Mouse (Mus musculus) fat pad, adult 2 months (tissue): ENCODE measurements around the gene 6430571L13Rik.
"Not testable (repeated sequence)": the region's sequence is repeated elsewhere in the genome, so short reads cannot be mapped to it uniquely, and the experiment has no call there.

Experiments
- DNase-seq: peaks from one replicate; pipeline ENCODE4 v3.0.0-alpha.2; 2011; ENCODE audit warnings: low read depth, low spot score; ENCODE audit errors: extremely low read depth

Gene 6430571L13Rik

DNA sequence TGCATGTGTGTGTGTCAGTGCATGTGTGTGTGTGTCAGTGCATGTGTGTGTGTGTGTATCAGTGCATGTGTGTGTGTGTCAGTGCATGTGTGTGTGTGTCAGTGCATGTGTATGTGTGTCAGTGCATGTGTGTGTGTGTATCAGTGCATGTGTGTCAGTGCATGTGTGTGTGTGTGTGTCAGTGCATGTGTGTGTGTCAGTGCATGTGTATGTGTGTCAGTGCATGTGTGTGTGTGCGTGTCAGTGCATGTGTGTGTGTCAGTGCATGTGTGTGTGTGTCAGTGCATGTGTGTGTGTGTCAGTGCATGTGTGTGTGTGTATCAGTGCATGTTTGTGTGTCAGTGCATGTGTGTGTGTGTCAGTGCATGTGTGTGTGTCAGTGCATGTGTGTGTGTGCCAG lies 33.7 kb upstream of the 6430571L13Rik start:
- DNase-seq = not testable (repeated sequence)

DNA sequence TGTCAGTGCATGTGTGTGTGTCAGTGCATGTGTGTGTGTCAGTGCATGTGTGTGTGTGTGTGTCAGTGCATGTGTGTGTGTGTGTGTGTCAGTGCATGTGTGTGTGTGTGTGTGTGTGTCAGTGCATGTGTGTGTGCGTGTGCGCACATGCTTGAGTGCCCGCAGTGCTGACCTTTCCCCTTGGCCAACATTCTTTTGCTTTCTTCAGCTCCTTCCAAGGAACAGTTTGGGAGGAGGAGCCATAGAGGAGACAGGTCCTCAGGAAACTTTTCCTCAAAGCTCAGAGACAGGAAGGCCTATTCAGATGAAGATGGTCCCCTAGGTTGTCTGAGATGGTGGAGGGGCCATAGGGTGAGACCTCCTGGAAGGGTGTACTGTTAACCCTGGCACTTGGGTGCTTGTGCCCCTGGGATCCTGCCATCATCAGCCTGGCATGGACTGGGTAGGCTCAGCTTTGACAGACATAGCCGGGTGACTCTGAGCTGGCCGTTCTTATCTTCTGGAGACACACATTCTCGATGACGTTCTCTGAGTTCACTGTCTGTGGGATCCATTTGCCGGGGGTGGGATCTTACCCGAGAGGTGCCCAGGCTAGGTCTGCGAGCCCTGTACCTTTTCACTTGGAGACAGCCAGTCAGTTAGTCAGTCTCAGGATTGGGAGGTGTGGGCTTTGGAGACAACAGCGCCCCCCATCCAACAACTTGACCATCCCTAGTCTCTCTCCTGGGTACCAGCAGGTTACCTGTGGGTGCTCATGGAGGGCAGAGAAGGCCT lies 33.1 kb upstream of the 6430571L13Rik start:
- no peak for DNase-seq

DNA sequence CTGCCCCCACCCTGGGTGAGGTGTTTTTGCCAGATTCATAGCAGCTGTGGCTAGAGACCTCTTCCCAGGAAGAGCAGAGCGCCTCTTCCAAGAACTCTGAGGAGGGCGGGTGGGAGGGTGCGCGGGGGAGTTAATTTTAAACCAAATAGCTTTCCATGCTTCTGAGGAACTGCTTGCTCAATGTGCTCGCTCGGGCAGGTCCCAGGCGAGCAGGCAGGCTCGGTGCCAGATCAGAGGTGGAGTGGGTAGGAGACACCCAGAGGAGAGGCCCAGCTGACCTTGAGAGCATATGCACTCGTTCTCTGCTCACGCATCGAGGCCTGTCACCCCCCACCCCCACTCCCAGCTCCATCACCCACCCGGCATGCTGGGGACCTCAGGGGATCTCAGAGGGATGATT lies 32.5 kb upstream of the 6430571L13Rik start:
- no peak for DNase-seq

DNA sequence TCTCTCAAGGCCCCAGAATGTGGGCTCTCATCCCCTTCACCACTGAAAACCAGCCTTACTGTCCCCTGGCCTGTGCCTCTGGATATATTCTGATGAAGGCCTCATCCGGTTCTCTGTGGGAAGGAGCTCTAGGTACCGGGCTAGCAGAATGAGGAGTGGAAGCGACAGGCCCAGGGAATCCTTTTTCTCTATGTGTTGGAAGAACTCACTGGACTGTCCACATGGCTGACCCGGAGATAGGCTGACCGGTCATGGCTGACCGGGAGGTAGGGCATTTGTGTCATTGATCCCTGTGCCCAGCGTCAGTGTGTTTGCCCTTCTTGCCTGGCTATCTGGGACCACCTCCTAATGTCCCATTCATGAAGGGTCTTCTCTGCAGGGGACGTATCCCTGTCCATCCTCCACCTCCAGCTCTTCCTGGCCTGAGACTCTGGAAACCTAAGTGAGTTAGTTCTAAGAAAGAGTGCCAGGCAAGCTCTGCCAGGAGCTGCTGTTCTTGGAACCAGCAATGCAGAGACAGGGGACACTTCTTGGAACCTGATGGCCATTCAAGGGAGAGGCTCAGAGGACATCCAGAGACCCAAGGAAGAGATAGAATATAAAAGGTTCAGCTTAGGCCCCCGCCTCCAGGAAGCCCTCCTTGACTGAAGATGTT lies 31.9 kb upstream of the 6430571L13Rik start:
- no peak for DNase-seq

DNA sequence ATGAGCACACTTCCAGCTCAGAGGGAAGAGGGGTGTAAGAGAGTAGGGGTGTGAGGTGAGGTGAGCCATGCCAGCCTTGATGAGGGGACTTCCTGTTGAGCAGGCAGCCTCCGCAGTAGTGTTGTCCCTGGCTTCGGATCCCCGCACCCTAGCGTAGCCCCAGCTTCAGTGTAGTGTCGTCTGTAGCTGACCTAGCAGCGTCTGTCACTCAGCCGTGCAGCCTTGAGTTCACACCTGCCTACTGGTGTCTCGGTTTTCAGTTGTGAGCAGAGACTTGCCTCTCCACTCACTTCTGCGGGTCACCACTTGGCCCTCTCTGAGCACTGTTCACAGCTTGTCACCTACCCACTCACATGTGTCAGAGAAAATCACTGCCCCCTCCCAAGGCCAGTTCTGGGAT lies 31.2 kb upstream of the 6430571L13Rik start:
- DNase-seq = no peak

DNA sequence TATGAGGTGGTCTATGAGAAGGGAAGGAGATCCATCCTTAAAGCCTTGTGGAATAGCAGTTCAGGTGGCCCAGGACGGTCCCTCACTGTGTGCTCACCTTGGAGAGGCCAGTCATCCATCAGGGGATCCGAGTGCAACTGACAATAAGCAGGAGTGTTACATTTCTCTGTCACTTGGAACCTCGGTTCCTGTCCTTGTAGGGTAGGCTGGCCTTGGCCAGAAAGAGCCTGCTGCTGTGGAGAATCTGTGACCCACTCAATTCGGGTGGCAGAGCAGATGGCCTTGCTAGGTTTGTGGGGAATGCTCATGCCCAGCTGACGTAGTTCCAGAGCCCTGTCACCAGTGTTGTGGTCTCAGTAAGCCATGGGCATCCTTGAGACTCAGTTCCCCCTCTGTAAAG lies 30.8 kb upstream of the 6430571L13Rik start:
- DNase-seq = no peak

DNA sequence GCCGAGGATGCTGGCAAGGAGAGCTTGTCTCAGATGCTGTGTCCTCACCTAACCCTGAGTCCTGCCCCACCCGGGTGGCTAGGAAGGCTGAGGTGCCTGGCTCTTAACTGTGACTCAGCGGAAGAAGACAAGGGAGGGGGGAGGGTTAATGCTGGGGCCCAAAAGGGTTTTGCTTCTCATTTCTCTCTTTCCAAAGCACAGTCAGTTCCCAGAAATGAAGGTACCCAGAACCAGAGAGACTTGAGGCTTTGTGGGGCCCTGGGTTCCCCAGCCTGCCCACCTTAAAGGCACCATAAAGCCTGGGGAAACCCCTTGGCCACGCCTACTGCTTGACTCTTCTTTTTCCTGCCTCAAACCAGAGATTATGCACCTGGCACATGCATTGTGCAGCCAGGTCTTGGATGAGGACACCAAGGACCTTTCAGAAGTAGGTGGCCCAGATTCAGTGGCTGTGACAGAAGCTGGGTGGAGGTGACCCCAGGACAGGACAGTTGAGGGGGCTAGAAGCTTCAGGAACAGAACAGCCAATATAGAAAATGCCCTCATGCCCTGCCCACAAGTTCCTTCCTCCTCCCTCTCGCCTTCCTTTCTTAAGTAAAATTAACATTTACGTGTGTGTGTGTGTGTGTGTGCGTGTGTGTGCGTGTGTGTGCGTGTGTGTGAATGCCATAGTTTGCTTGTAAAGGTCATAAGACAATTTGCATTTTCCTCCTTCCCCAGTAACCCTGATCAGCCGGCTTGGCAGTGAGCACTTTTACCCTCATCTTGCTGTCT lies 27.4 kb upstream of the 6430571L13Rik start:
- no peak for DNase-seq

DNA sequence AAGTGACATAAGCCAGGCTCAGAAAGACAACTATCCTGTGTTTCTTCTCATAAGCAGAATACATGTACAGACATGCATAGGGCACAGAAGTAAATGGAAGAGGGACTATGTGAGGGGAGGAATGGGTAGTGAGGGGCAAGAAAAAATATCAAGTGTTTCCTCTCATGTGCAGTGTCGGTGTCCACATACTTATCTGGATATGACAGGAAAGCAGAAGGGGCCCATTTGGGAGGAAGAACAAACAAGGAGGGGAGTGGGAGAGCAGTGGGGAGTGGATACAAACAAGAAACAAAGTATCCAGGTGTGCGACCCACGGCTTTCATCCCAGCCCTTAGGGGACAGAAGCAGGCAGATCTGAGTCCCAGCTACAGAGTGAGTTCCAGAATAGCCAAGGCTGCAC lies 26.5 kb upstream of the 6430571L13Rik start:
- DNase-seq = no peak

DNA sequence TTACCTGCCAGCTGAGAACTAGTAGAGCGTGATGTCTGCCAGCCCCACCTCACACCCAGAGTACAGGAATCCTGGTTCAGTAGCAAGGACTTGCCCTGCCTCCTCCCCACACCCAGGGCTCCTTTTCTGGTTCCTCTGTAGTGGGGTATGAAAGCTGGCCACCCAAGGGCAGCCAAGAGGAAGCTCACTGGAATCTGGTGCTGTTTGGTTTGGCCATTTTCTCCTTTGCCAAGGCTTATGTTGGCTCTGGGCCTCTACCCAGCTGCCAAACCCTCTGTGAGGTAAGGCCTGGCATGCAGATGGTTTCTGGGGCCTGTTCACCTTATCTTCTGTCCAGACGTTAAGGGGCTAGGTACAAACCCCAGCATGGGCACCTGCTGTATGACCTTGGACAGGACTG lies 24.6 kb upstream of the 6430571L13Rik start:
- peak; percentile 82 for DNase-seq

DNA sequence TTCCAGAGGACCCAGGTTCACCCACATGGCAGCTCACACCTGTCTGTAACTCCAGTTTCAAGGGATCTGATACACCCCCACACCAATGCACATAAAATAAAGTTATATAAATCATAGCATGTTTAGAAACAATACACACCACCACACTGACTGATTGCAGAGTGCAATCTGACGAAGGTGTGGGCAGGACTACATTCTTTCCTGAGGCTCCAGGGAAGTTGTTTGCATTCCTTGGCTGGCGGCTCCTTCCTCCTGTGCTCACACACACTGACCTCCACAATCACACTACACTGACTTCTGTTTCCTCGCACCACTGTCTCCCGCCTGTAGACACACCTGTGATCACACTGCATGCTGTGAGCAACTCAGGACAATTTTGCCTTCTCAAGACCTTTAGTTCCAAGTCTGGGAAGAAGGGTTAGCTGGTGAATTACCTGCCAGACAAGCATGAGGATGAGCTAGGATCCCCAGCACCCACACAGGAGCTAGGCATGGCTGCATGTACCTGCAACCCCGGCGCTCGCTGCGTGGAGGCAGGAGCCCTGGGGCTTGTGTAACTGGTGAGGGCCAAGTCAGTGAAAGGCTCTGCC lies 17.8 kb upstream of the 6430571L13Rik start:
- peak; percentile 85 for DNase-seq

DNA sequence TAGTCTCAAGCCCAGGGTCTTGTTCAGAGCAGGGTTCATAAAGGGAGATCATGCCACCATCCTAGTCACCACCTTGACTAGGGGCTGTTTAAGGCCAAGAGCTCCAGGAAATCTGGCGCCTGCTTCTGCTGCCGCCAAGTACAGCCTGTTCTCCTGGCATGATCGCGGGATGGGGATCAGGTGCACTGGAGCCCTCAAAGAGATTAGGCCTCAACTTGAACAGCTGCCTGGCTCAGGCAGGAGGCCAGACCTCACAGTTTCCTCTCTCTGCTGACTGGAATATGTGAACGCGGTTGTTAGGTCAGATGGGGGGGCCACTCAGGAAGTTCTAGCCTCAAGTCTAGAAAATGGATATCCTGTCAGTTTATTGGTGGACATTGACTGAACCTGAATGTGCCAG lies 16.8 kb upstream of the 6430571L13Rik start:
- DNase-seq = peak; percentile 93

DNA sequence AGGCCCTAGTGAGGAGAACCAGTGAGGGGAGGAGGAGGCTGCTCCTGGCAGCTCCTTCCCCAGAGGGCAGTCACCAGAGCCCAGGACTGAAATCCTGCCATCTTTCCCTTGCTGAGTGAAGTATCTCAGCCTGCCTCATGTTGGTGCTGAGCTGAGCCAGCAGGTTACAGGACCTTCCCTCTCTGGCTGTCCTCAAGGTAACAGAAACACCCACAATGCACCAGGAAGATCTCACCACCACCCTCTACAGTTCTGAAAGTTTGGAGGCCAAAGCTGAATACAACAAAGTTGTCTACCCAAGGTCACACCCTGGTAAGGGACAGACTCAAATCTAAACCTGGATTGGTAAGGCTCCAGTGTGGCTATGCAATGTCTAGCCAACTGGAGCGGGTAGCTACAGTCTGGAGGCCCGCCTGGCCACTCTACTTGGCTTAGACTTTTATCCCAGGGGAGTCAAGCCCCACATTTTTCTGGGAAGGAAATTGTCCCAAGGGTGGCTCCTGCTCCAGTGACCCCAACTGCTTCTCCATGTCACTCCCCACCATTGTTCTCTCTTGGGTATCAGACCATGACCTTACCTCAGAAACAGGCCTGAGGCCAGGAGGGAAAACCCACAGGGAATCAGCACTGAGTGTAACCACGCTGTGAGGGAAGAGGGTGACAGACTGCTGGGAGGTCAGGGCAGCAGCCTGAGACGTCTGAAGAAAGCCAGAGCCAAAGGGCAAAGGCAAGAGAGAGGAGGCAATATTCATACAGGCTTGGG lies 15.4 kb upstream of the 6430571L13Rik start:
- no peak for DNase-seq

DNA sequence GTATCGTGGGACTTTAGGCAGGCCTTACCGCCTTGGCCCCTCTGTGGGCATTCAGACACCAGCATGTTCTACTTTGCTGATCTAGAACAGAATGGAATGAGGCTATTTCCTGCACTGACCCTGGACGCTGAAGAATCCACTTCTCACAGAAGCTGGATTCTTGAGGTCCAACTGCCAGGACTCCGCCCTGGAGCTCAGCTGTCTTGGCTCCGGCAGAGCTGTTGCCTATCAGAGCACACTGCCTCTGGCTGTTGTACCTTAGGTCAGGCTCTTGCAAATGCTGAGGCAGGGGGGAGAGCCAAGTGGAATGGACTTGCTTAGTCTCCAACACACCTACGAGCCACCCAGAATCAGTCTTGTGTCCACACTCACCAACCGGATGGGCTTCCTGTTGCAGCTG lies 14.5 kb upstream of the 6430571L13Rik start:
- peak; percentile 89 for DNase-seq

DNA sequence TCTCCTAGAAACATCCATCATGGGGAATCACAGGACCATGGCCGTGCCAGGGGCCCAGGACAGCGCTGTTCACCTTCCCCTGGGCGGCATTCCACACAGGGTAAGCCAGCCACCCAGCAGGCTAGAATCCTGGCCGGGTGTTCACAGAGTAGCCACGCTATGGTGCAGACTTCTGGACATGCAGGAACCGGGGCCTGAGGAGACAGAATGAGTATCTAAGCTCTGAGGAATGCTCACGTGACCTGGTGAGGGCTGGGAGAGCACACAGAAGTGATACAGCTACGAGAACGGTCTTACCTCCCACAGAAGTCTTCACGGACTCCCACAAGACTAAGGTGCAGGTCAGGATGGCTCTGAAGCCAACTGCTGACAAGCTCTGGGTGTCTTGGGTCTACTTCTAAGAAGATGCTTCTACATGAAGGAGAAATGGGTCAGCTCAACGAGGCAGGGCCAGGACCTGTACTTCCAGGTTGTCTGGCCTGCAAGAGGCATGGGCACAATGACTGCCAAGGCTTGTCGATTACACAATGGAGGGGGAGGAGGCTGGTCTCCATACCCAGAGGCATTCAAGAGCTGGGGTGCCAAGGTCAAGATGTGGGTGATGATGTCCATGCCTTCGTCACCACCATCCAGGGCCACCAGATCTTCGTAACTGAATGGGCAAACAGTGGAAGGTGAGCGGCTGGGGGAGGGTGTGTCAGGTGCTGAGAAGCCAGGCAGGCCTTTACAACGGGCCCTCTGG lies 12.4 kb upstream of the 6430571L13Rik start:
- DNase-seq = no peak

DNA sequence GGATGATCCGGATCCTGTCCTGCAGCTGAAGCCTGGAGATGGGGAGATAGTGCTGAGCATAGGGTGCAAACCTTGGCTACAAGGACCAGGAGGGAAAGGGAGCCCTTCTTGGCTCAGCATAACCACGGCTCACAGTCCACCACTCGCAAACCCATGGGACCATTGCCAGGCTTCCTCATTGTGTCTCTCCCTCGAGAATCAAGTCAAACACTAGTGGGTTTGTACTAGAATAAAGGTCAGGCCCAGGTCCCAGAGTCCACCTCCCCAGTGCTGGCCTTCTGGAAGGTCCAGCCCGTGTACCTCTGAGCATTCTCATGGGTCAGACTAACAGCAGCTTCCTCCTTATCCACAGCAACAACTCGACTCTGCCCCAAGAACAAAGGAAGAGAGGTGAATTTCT lies 9.6 kb upstream of the 6430571L13Rik start:
- no peak for DNase-seq

DNA sequence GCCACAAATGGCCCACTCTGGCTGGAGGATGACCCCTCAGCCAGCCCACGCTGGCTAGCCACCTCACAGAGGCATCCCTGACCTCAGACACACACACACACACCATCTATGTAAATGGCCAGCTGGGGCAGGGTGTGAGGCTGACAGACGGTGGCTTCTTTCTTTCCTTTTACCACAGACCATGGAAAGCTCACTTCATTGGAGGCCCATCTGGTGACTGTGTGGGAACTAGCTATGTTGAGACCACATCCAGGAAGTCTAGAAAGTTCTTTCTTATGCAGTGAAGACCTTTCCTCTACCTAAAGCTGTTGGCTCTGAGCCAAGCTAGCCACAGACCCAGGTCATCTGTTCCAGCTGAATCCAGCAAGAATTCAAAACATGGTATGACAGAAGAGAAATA lies 6.7 kb upstream of the 6430571L13Rik start:
- DNase-seq = no peak

DNA sequence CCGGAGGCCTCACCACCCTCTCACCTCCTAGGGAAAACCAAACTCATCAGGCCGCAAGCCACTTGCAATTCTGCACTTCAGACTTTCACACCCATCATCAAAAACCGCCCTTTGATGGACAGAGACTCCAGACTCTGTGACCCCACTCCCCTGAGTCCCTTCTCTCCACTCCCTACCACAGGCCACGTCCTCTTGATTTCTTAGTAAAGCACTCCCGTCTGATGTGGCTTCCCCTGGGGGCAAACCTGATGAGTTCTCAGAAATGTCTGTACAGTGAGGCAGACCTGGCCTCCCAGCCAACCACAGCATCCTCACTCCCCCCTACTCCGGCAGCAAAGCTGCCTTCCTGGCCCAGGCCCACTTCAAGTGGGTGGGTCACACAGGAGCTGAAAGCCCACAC lies 6.0 kb upstream of the 6430571L13Rik start:
- DNase-seq = no peak

DNA sequence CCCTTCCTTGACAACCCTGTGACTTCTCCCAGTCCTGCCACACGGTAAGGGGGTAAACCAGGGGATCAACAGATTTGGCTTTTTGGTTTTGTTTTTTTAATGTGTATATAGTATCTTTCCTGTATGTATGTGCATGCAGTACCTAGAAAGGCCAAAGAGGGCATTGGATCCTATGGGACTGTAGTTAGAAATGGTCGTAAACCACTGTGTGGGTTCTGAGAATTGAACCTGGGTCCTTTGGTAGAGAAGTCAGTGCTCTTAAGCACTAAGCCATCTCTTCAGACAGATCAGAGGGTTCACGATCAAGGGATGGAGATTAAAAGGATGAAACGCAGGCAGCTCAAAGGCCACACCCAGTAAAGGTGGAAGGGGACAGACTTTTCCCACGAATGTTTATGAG lies 5.4 kb upstream of the 6430571L13Rik start:
- no peak for DNase-seq

DNA sequence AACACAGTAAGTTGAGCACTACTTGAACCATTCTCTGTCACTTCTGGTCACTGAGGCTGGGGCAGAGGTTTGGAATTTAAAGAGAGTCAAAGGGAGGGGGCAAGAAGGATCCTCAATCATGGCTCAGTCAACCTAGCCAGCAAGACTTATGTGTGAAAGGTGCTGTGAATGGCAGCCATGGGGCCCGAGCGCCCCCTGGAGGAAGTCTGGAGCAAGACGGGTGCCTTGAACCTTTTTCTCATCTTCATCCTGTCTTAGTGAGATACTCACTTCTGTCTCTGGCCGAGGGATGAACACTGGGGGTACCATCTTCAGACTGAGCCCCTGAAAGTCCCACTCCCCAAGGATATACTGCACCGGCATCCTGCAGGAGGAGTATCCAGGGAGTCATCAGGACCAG lies 4.5 kb upstream of the 6430571L13Rik start:
- no peak for DNase-seq

DNA sequence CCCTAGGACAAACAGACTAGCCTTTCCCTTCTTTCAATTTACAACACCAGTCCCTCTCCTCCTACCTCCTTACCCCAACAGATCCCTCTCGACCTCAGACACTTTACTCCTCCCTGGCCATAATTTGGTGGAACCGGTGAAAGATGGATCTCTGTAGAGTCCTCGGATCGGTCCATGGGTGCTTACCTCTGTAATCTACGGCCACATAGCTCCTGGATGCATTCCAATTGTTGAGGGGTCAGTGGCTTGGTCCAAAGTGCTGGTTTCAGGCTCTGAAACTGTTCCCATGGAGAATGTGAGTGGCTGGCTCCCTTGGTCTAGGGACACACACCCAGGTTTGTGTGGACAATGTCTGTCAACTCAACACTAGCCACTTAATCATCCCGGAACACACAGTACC lies 4.0 kb upstream of the 6430571L13Rik start:
- DNase-seq = no peak
